Mouse (Mus musculus) embryonic facial prominence, embryonic 15.5 days (tissue): ENCODE results near the gene Mxd4. TPM values are rescaled to one million over a fixed set of nuclear protein-coding genes. Genes with fewer than 3 reads are reported as not detected.

Source experiments
- ATAC-seq: fragments of 200-750 bp; cut with Nextera tagmentation; 2 replicates; pipeline ENCODE4 v1.8.0; 2017; ENCODE audit warnings: low read depth, moderate TSS enrichment; ENCODE audit not compliant: insufficient number of reproducible peaks, low FRiP score, low TSS enrichment
- H3K27ac ChIP-seq: fragments of 300-500 bp; sonication (generic); replicated peaks from 2 replicates; pipeline ENCODE4 v1.5.1; 2015; ENCODE audit warnings: mild to moderate bottlenecking, inconsistent platforms
- H3K27me3 ChIP-seq: fragments of 300-500 bp; sonication (generic); 2 replicates; pipeline ENCODE4 v1.6.1; 2015; ENCODE audit warnings: inconsistent platforms
- H3K36me3 ChIP-seq: fragments of 300-500 bp; sonication (generic); 2 replicates; pipeline ENCODE4 v1.6.1; 2015; ENCODE audit warnings: mild to moderate bottlenecking, inconsistent platforms
- H3K4me1 ChIP-seq: fragments of 300-500 bp; sonication (generic); 2 replicates; pipeline ENCODE4 v1.6.1; 2015; ENCODE audit warnings: inconsistent platforms
- H3K4me2 ChIP-seq: fragments of 300-500 bp; sonication (generic); replicated peaks from 2 replicates; pipeline ENCODE4 v1.6.1; 2015; ENCODE audit warnings: mild to moderate bottlenecking, inconsistent platforms
- H3K4me3 ChIP-seq: fragments of 300-500 bp; sonication (generic); replicated peaks from 2 replicates; pipeline ENCODE4 v1.5.1; 2015; ENCODE audit warnings: mild to moderate bottlenecking, inconsistent platforms
- H3K9ac ChIP-seq: fragments of 300-500 bp; sonication (generic); 2 replicates; pipeline ENCODE4 v1.6.1; 2015; ENCODE audit warnings: inconsistent platforms
- H3K9me3 ChIP-seq: fragments of 300-500 bp; sonication (generic); replicated peaks from 2 replicates; pipeline ENCODE4 v1.6.1; 2016; ENCODE audit warnings: inconsistent platforms
- WGBS: fragments of 180-500 bp; shearing (Covaris S2); methylation state at CpG from one replicate; pipeline ENCODE4 v1.1.7; 2015; 5-methylcytosine and 5-hydroxymethylcytosine counted together
- polyA plus RNA-seq: library from polyadenylated mRNA; unstranded; fragments of >200 nt; fragmentation: Nextera tagmentation; extraction: Ambion mirVana; gene quantifications from 2 replicates; pipeline ENCODE4 v1.2.1, GENCODE M21; 2015

The Mxd4 gene
- polyA plus RNA-seq, result 43.1 and 50.0 TPM in 2 replicates

DNA sequence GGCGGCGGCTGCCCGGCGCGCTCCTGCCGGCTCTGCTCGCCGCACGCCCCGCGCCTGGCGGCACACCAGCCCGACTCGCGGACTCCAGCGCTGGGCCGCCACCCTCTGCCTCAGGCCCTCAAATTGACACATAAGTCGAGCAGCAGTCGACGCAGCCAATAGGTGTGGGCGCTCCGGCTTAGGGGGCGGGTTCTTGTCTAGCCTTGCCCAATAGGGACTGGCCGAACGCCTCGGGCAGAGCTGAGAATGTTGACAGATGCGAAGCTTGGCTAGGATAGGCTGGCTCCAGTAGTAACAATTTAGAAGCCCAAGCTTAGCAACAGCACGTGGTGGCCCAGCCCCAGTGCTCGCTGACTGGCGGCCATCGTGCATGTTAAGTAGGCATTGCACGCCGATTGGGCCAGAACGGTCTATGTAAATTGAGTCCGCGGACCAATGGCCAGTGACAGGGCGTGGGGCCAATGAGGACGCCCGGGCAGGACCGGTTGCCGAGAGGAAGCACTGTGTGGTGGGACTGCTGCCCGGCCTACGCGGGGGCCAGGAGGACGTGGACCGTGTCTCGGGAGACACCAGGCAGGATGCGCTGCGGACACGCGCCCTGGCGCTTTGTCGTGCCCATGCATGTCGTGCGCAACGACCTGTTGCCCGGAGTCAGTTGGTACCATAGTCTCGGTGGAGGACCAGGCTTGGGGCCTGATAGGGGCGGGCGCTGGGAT is at the start of gene Mxd4:
Gene Mxd4 (minus strand): TSS at position 120 of the 716 bp plus-strand sequence.
- H3K4me1 ChIP-seq, result peaks cover 55% of the 10 kb centered on the region
- H3K9ac ChIP-seq, result peak within 1 kb of the TSS; percentile 80
- peak; percentile 99 for ATAC-seq
- H3K4me3 ChIP-seq, result peak within 1 kb of the TSS; percentile 97
- under 1% methylated on average over 60 of the region's 60 CpGs for WGBS
- no peaks in the 10 kb centered on the region for H3K9me3 ChIP-seq
- no peaks in the 10 kb centered on the region for H3K27me3 ChIP-seq
- peak within 1 kb of the TSS; percentile 94 for H3K27ac ChIP-seq
- peaks cover 10% of the 10 kb centered on the region for H3K36me3 ChIP-seq
- peak within 1 kb of the TSS; percentile 77 for H3K4me2 ChIP-seq

DNA sequence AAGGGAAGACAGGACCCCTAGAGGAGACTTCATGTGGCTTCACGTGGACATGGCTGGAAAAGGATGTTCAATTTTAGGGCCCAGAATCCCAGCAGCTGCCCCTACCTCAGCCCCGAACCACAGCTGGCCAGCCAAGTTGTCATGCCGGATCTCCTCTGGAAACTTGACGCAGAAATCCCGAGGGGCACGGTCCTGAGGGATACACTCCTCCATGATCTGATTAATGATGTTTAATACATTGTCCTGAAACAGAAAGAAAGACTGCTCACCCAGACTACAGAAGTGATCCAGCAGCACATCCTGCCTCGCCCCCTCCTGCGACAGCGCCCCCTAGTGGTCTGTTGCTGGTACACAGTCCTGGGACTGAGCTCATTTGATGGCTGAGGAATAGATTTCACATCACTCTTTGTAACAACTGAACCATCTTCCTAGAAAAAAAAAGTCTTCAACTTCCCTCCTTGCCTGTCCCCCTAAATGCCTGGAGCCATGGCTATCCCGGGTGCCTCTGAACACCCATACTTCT is 48.4 kb upstream of the Mxd4 start:
- Histone ChIP-seq H3K4me1 (no peaks in the 10 kb centered on the region), H3K4me3 (no peak overlapping the region), H3K27ac (no peak overlapping the region), H3K27me3 (no peaks in the 10 kb centered on the region), H3K4me2 (no peak overlapping the region), H3K9ac (no peak overlapping the region), H3K36me3 (no peaks in the 10 kb centered on the region), H3K9me3 (no peaks in the 10 kb centered on the region)
- WGBS, result 55% methylated on average over 10 of the region's 10 CpGs
- no peak for ATAC-seq

DNA sequence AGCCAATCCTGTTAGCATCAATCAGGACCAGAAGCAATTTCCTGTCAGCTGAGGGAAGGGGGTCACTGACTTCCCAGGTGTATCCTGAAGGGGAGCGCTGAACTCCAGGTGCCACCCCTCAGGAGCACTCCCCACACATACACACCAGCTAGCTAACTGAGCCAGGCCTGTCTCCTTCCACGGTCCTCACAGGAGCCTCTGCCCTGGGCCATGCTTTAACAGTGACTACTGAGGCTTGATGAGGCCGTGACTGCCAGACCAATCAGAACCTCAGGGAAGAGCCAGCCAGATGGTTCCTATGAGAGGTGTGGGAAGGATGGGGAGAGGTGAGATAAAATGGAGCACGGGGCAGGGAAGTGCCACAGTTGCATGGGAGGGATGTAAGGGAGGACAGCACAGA is 47.5 kb upstream of the Mxd4 start:
- 68% methylated on average over 4 of the region's 4 CpGs for WGBS

DNA sequence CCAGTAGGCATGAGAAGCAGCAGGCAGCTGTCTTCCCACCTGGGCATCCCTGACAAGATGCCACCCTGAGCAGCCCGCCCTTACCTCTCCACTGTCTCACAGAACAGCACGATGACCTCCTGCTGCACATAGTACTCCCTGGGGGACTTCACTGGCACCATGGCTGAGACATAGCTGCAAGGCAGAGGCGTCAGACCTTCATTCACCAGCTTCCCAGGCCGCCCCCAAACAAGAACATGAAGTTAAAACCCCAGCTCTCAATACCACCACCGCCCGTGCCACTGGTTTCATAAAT is 45.6 kb upstream of the Mxd4 start:
- Histone ChIP-seq H3K4me3 (no peak overlapping the region), H3K4me1 (no peaks in the 10 kb centered on the region), H3K9me3 (no peaks in the 10 kb centered on the region), H3K4me2 (no peak overlapping the region), H3K27ac (no peak overlapping the region), H3K27me3 (no peaks in the 10 kb centered on the region), H3K9ac (no peak overlapping the region), H3K36me3 (no peaks in the 10 kb centered on the region)
- ATAC-seq, result no peak
- 82% methylated on average over 6 of the region's 6 CpGs for WGBS

More for the DNA sequence above, 47.5 kb upstream of the Mxd4 start:
- H3K4me3 ChIP-seq, result no peak overlapping the region
- no peaks in the 10 kb centered on the region for H3K36me3 ChIP-seq
- no peak overlapping the region for H3K4me2 ChIP-seq
- H3K4me1 ChIP-seq, result no peaks in the 10 kb centered on the region
- H3K9ac ChIP-seq, result no peak overlapping the region
- H3K27me3 ChIP-seq, result no peaks in the 10 kb centered on the region
- H3K27ac ChIP-seq, result no peak overlapping the region
- H3K9me3 ChIP-seq, result no peaks in the 10 kb centered on the region
- no peak for ATAC-seq

DNA sequence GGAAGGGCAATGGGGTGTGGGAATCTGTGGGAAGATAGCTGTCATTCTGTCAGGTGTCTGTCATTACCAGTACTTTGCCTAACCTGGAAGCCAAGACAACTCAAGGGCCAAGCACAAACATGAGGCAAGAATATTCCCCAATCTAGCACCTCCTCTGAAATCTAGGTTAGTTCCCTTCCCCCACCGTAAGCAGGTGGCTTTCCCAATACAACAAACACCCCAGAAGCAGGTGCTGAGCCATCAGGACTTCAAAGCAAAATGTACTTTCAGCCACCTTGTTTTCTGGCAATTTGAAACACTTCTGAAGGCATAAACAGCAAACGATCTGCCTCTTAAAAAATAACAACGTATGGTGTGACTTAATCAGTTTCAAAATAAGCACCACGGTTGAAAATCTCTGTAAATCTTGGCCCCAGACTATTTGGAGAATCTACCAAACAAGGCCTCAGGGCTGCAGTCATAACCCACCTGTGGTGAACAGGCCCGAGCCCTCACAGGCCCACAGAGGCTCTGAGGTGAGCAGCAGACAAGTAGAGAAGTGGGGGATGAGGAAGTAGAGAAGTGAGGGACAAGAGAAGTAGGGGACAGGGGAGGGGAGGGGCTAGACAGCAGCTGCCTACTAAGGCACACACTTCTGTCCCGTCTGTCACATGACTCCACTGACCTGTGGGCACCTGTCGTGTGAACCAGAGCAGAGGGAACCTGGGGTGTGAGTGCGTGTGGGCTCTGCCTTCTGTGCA is 45.1 kb upstream of the Mxd4 start:
- ATAC-seq, result no peak
- Histone ChIP-seq H3K9me3 (no peaks in the 10 kb centered on the region), H3K9ac (no peak overlapping the region), H3K4me2 (no peak overlapping the region), H3K4me1 (no peaks in the 10 kb centered on the region), H3K27me3 (no peaks in the 10 kb centered on the region), H3K4me3 (no peak overlapping the region), H3K36me3 (no peaks in the 10 kb centered on the region), H3K27ac (no peak overlapping the region)
- WGBS, result 50% methylated on average over 8 of the region's 8 CpGs

DNA sequence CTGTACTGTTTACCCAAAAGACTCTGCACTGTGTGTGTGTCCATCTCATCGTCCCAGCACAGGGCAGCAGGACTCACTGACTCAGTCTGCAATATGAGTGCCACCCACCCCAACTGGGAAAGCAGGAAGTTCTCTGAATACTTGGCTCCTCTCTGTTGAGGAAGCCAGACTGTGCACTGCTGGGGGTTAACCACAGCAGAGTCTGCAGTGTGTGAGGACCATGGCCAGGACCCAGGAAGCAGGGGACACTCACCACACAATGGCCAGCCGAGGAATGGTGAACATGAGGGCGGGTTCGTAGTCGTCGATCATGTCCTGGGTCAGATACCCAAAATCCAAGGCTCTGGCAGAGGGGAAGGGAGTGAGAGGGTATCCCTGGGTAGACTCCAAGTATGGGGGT is 44.4 kb upstream of the Mxd4 start:
- H3K27me3 ChIP-seq, result no peaks in the 10 kb centered on the region
- H3K9me3 ChIP-seq, result no peaks in the 10 kb centered on the region
- no peaks in the 10 kb centered on the region for H3K4me1 ChIP-seq
- WGBS, result 79% methylated on average over 6 of the region's 6 CpGs
- no peak overlapping the region for H3K27ac ChIP-seq
- H3K9ac ChIP-seq, result no peak overlapping the region
- ATAC-seq, result no peak
- no peak overlapping the region for H3K4me2 ChIP-seq
- H3K36me3 ChIP-seq, result no peaks in the 10 kb centered on the region
- H3K4me3 ChIP-seq, result no peak overlapping the region

DNA sequence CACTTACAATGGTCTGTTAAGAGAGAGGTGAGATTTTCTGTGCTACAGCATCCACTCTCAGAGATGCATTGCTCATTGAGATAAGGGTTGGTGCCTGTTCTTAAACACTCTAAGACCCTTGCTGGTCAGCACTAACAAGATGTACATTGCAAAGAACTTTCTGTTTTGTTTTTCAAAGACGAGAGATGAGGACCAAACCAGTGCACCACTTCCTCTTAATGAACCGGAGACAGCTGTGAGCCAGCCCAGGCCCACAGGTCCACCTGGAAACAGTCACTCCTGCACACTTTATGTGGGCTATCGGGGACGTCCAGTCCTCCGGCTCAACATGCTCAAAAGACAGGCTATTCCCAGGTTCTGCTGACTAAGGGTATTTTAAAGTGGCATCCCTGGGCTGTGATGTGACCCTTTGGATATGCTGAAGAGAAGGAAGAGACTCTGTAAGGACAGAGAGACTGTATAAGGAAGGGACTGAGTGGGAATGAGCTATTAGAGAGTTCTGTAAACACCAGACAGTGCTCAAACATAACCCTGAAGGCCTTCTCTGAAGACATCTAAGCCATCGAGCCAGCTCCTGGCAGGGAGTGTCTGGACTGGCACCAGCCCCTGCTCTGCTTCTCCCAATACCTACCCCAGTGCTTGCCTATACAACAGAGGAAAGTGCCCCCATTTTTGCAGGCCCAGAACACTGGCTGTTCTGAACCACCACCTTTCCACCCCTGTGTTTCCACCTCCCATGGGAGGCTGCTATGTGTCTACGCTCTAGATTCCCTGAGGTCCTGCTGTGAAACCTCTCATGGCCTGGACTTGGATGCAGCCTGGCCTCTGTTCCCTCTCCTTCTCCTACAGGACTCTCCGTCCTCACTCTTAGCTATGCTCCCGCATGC is 43.3 kb upstream of the Mxd4 start:
- Histone ChIP-seq H3K9ac (no peak overlapping the region), H3K27me3 (no peaks in the 10 kb centered on the region), H3K36me3 (no peaks in the 10 kb centered on the region), H3K9me3 (no peaks in the 10 kb centered on the region), H3K4me3 (no peak overlapping the region), H3K4me2 (no peak overlapping the region), H3K27ac (no peak overlapping the region), H3K4me1 (no peaks in the 10 kb centered on the region)
- WGBS, result 78% methylated on average over 9 of the region's 9 CpGs
- ATAC-seq, result no peak

DNA sequence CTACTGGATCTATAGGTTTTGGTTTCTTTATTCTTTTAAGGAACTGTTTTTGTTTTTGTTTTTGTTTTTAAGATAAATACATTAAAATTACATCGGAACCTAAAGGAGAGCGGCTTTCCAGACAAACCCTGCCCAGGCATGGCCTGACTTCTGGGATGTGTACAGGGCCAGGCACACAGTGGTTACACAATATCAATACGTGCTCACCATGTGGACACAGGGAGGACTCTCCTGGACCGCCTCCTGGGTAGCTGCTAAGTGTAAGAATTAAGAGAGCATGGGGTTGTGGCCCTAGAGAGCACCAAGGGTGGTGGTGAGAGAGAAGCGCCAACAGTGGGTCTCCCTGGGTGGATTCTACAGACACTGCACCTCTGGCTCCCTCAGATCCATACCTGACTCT is 42.0 kb upstream of the Mxd4 start:
- no peaks in the 10 kb centered on the region for H3K27me3 ChIP-seq
- no peak overlapping the region for H3K4me2 ChIP-seq
- H3K9ac ChIP-seq, result no peak overlapping the region
- no peak overlapping the region for H3K4me3 ChIP-seq
- H3K36me3 ChIP-seq, result no peaks in the 10 kb centered on the region
- ATAC-seq, result no peak
- H3K27ac ChIP-seq, result no peak overlapping the region
- no peaks in the 10 kb centered on the region for H3K4me1 ChIP-seq
- H3K9me3 ChIP-seq, result no peaks in the 10 kb centered on the region
- 84% methylated on average over 5 of the region's 5 CpGs for WGBS

DNA sequence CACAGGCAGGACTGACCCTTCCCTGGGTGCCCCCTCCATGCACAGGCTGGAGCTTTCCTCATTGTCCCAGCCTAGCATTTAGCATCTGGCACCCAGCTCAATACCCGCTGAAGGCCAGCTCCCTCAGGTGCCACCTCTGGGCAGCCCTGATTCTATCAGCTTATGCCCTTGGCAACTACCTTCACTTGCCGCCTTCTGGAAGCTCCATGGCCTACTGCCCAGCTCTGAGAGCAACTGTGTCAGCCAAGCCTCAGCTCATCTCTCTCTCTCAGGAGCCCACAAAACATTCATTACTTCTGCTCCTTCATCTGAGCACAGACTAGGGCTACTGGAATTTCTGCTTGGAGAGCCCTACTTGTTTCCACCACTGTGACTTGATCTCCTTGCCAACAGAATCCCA is 38.0 kb upstream of the Mxd4 start:
- H3K4me2 ChIP-seq, result no peak overlapping the region
- H3K27me3 ChIP-seq, result no peaks in the 10 kb centered on the region
- H3K4me1 ChIP-seq, result no peaks in the 10 kb centered on the region
- no peak overlapping the region for H3K4me3 ChIP-seq
- no peak overlapping the region for H3K9ac ChIP-seq
- no peaks in the 10 kb centered on the region for H3K36me3 ChIP-seq
- 98% methylated on average over 2 of the region's 2 CpGs for WGBS
- no peak for ATAC-seq
- H3K9me3 ChIP-seq, result no peaks in the 10 kb centered on the region
- no peak overlapping the region for H3K27ac ChIP-seq

DNA sequence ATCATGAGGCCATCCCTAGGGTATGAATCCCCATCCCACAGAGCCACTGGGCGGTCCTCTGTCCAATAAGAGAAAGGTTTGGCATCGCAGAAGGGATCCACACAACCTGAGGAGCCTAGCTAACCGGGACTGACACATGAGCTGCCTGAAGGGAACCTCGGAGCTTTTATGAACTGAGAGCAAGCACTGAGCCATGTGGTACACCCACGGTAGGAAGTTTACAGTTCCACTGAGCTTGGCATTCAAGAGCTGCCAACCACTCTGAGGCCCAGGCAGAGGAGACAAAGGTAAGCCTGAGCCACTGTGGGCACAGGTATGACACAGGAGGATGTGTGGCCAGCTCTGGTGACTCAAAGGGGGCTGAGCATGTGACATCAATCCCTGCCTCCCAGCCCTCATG is 37.0 kb upstream of the Mxd4 start:
- Histone ChIP-seq H3K27ac (no peak overlapping the region), H3K27me3 (no peaks in the 10 kb centered on the region), H3K4me2 (no peak overlapping the region), H3K9me3 (no peaks in the 10 kb centered on the region), H3K36me3 (no peaks in the 10 kb centered on the region), H3K4me3 (no peak overlapping the region), H3K4me1 (no peaks in the 10 kb centered on the region), H3K9ac (no peak overlapping the region)
- no peak for ATAC-seq
- 73% methylated on average over 5 of the region's 5 CpGs for WGBS

DNA sequence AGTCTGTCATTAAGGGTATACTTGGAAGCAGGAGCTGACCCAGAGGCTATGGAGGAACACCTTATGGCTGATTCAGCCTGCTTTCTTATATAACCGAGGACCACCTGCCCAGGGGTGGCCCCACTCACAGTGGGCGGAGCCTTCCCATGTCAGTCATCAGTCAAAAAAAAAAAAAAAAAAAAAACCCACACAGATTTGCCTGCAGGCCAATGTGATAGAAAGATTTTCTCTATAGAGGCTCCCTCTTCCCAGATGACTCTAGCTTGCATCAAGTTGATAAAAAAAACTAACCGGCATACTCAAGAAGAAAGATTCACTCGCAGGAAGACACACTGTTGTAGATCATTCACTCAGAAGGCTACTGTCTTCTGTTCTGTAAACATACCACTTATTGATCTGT is 32.5 kb upstream of the Mxd4 start:
- no peaks in the 10 kb centered on the region for H3K27me3 ChIP-seq
- H3K27ac ChIP-seq, result no peak overlapping the region
- H3K4me2 ChIP-seq, result no peak overlapping the region
- H3K9ac ChIP-seq, result no peak overlapping the region
- 81% methylated on average over 4 of the region's 4 CpGs for WGBS
- H3K9me3 ChIP-seq, result no peaks in the 10 kb centered on the region
- no peak for ATAC-seq
- no peaks in the 10 kb centered on the region for H3K4me1 ChIP-seq
- no peaks in the 10 kb centered on the region for H3K36me3 ChIP-seq
- H3K4me3 ChIP-seq, result no peak overlapping the region
